Mouse (Mus musculus): ENCODE results near the gene Kcmf1. TPM values are rescaled to one million over a fixed set of nuclear protein-coding genes. Genes with fewer than 3 reads are reported as not detected.
"Not testable (repeated sequence)": the region's sequence is repeated elsewhere in the genome, so short reads cannot be mapped to it uniquely, and the experiment has no call there.

Gene Kcmf1
- total and polyA plus RNA-seq, 3 experiments = 77.9 to 217 (median 108) TPM

- DNase-seq = no peak
Measured at GRCm38 (mm10) chr6:72841986-72842502, 57.7 kb downstream of the Kcmf1 start.

GRCm38 (mm10) chr6:72840867-72841780, 58.7 kb downstream of the Kcmf1 start:
- no peak for DNase-seq

- DNase-seq = no peak
Measured at GRCm38 (mm10) chr6:72837756-72838155, 62.0 kb downstream of the Kcmf1 start.

- no peak for DNase-seq
Measured at GRCm38 (mm10) chr6:72834518-72834917, 65.3 kb downstream of the Kcmf1 start.

- DNase-seq = no peak
Measured at GRCm38 (mm10) chr6:72831858-72832257, 67.9 kb downstream of the Kcmf1 start.

GRCm38 (mm10) chr6:72831276-72831675, 68.5 kb downstream of the Kcmf1 start:
- DNase-seq = peak; percentile 37

GRCm38 (mm10) chr6:72828857-72829256, 70.9 kb downstream of the Kcmf1 start:
- DNase-seq = no peak

- not testable (repeated sequence) for DNase-seq
Measured at GRCm38 (mm10) chr6:72828037-72828436, 71.7 kb downstream of the Kcmf1 start.

- DNase-seq = no peak
Measured at GRCm38 (mm10) chr6:72825762-72826161, 74.0 kb downstream of the Kcmf1 start.

- no peak for DNase-seq
Measured at GRCm38 (mm10) chr6:72824971-72825737, 74.6 kb downstream of the Kcmf1 start.

GRCm38 (mm10) chr6:72813456-72813855, 86.3 kb downstream of the Kcmf1 start:
- DNase-seq = no peak

- DNase-seq = no peak
Measured at GRCm38 (mm10) chr6:72810248-72810647, 89.5 kb downstream of the Kcmf1 start.

- no peak for DNase-seq
Measured at GRCm38 (mm10) chr6:72809522-72810149, 90.1 kb downstream of the Kcmf1 start.

GRCm38 (mm10) chr6:72808342-72808741, 91.4 kb downstream of the Kcmf1 start:
- DNase-seq = no peak

GRCm38 (mm10) chr6:72803669-72804068, 96.1 kb downstream of the Kcmf1 start:
- no peak for DNase-seq

- no peak for DNase-seq
Measured at GRCm38 (mm10) chr6:72802119-72802518, 97.7 kb downstream of the Kcmf1 start.

GRCm38 (mm10) chr6:72800641-72801040, 99.1 kb downstream of the Kcmf1 start:
- DNase-seq = no peak

- no peak for DNase-seq
Measured at GRCm38 (mm10) chr6:72797763-72798162, 102.0 kb downstream of the Kcmf1 start.

GRCm38 (mm10) chr6:72795444-72795843, 104.3 kb downstream of the Kcmf1 start:
- DNase-seq = no peak

GRCm38 (mm10) chr6:72794870-72795269, 104.9 kb downstream of the Kcmf1 start:
- DNase-seq = no peak

- DNase-seq = no peak
Measured at GRCm38 (mm10) chr6:72792641-72793040, 107.1 kb downstream of the Kcmf1 start.
